Mouse (Mus musculus): ENCODE measurements around the gene Wwox. TPM values are rescaled to one million over a fixed set of nuclear protein-coding genes. Genes with fewer than 3 reads are reported as not detected.

Wwox gene
- polyA plus RNA-seq, 1 experiment from 2014 or later: 20.2 TPM

DNA sequence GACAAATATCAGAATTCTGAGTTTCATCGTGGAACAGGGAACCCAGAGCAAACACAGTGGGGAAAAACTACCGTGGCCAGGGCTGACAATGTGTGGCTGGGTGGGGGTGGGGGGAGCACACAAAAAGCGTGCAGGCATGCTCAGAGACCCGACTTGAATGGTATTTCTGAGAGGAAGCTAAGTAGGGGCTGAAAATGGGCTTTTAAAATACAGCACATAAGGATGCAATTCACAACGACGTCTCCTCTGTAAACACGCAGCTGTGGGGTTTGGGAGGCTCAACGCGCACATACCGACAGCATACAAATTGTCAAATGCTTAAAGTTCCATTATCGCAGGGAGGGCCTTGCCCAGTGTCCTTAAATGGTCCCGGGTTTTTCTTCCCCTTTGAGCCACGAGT is 783.1 kb downstream of the Wwox start:
- no peak overlapping the region for H3K4me2 ChIP-seq (replicated peaks; ENCODE audit: low read depth, low read length)
- no peak overlapping the region for H3K9ac ChIP-seq (replicated peaks; ENCODE audit: low read length)
- H3K27me3 ChIP-seq (ENCODE audit: insufficient read depth, low read length): no peaks in the 10 kb centered on the region
- no peak overlapping the region for H3K4me3 ChIP-seq (ENCODE audit: low read length)
- WGBS: 78% methylated on average over 13 of the region's 13 CpGs
- H3K36me3 ChIP-seq (ENCODE audit: insufficient read depth, low read length): no peaks in the 10 kb centered on the region
- no peak for ATAC-seq (ENCODE audit: low FRiP score, low TSS enrichment)
- H3K9me3 ChIP-seq (ENCODE audit: low read length): no peaks in the 10 kb centered on the region
- no peak overlapping the region for H3K27ac ChIP-seq (ENCODE audit: low read length)
- no peaks in the 10 kb centered on the region for H3K4me1 ChIP-seq (ENCODE audit: insufficient read depth, low read length)

GRCm38 (mm10) chr8:115226781-115227583 is 787.5 kb downstream of the Wwox start:
- H3K9me3 ChIP-seq (ENCODE audit: low read length): no peaks in the 10 kb centered on the region
- ATAC-seq (ENCODE audit: low FRiP score, low TSS enrichment): no peak
- WGBS: 72% methylated on average over 20 of the region's 20 CpGs
- no peaks in the 10 kb centered on the region for H3K36me3 ChIP-seq (ENCODE audit: insufficient read depth, low read length)
- H3K27ac ChIP-seq (ENCODE audit: low read length): no peak overlapping the region
- no peak overlapping the region for H3K4me2 ChIP-seq (replicated peaks; ENCODE audit: low read depth, low read length)
- H3K27me3 ChIP-seq (ENCODE audit: insufficient read depth, low read length): no peaks in the 10 kb centered on the region
- no peak overlapping the region for H3K4me3 ChIP-seq (ENCODE audit: low read length)
- no peaks in the 10 kb centered on the region for H3K4me1 ChIP-seq (ENCODE audit: insufficient read depth, low read length)
- no peak overlapping the region for H3K9ac ChIP-seq (replicated peaks; ENCODE audit: low read length)

- H3K36me3 ChIP-seq (ENCODE audit: insufficient read depth, low read length): no peaks in the 10 kb centered on the region
- peaks cover 4% of the 10 kb centered on the region for H3K4me1 ChIP-seq (ENCODE audit: insufficient read depth, low read length)
- H3K9me3 ChIP-seq (ENCODE audit: low read length): no peaks in the 10 kb centered on the region
- WGBS: 63% methylated on average over 11 of the region's 11 CpGs
- no peak for ATAC-seq (ENCODE audit: low FRiP score, low TSS enrichment)
- no peak overlapping the region for H3K27ac ChIP-seq (ENCODE audit: low read length)
- H3K4me2 ChIP-seq (replicated peaks; ENCODE audit: low read depth, low read length): no peak overlapping the region
- H3K9ac ChIP-seq (replicated peaks; ENCODE audit: low read length): no peak overlapping the region
- H3K27me3 ChIP-seq (ENCODE audit: insufficient read depth, low read length): no peaks in the 10 kb centered on the region
- H3K4me3 ChIP-seq (ENCODE audit: low read length): no peak overlapping the region
These were observed 789.4 kb downstream of the Wwox start for GRCm38 (mm10) chr8:115228903-115229302.

DNA sequence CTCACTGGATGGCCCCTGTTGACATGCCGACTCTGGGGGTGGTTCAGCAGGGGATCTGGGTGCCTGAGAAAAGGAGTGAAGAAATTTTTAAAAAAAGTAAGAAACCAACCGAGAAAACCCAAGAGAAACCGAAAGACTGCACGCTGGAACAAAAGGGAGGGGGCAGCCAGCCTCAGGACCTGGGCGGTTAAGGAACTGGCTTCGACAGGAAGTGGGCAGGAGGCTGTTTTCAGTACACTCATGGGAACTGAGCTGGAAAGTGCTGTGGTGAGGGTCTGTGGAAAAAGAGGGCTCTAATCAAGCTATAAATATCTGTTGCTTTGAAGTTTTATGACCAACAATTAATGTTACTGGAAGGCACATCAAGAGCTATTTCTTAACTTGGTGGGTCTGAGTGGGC is 794.6 kb downstream of the Wwox start:
- H3K36me3 ChIP-seq (ENCODE audit: insufficient read depth, low read length): no peaks in the 10 kb centered on the region
- no peaks in the 10 kb centered on the region for H3K9me3 ChIP-seq (ENCODE audit: low read length)
- H3K27me3 ChIP-seq (ENCODE audit: insufficient read depth, low read length): no peaks in the 10 kb centered on the region; the same call in none of the 2 replicates
- peak overlapping the region; percentile 38 for H3K4me2 ChIP-seq (replicated peaks; ENCODE audit: low read depth, low read length)
- peaks cover 9% of the 10 kb centered on the region for H3K4me1 ChIP-seq (ENCODE audit: insufficient read depth, low read length)
- H3K9ac ChIP-seq (replicated peaks; ENCODE audit: low read length): no peak overlapping the region
- no peak overlapping the region for H3K4me3 ChIP-seq (ENCODE audit: low read length)
- WGBS: 20% methylated on average over 6 of the region's 6 CpGs
- ATAC-seq (ENCODE audit: low FRiP score, low TSS enrichment): peak; percentile 77; the same call in 1 of the 2 replicates
- H3K27ac ChIP-seq (ENCODE audit: low read length): no peak overlapping the region

- ATAC-seq (ENCODE audit: low FRiP score, low TSS enrichment): no peak
- Histone ChIP-seq H3K36me3 (ENCODE audit: insufficient read depth, low read length) (no peaks in the 10 kb centered on the region), H3K27ac (ENCODE audit: low read length) (no peak overlapping the region), H3K9me3 (ENCODE audit: low read length) (no peaks in the 10 kb centered on the region), H3K4me1 (ENCODE audit: insufficient read depth, low read length) (peaks cover 9% of the 10 kb centered on the region), H3K9ac (replicated peaks; ENCODE audit: low read length) (no peak overlapping the region), H3K4me3 (ENCODE audit: low read length) (no peak overlapping the region), H3K4me2 (replicated peaks; ENCODE audit: low read depth, low read length) (no peak overlapping the region), H3K27me3 (ENCODE audit: insufficient read depth, low read length) (peaks cover 18% of the 10 kb centered on the region)
- WGBS: 72% methylated on average over 9 of the region's 9 CpGs
These were observed 798.1 kb downstream of the Wwox start for GRCm38 (mm10) chr8:115237596-115237995.

- ATAC-seq (ENCODE audit: low FRiP score, low TSS enrichment): peak; percentile 51; the same call in 1 of the 2 replicates
These were observed 804.1 kb downstream of the Wwox start for GRCm38 (mm10) chr8:115243465-115244027.

GRCm38 (mm10) chr8:115249688-115250366 is 810.4 kb downstream of the Wwox start:
- Histone ChIP-seq H3K4me3 (ENCODE audit: low read length) (peak overlapping the region; percentile 26), H3K4me1 (ENCODE audit: insufficient read depth, low read length) (peaks cover 13% of the 10 kb centered on the region), H3K9me3 (ENCODE audit: low read length) (peaks cover 5% of the 10 kb centered on the region; the same call in 1 of the 2 replicates), H3K27ac (ENCODE audit: low read length) (no peak overlapping the region), H3K27me3 (ENCODE audit: insufficient read depth, low read length) (peaks cover 18% of the 10 kb centered on the region), H3K4me2 (replicated peaks; ENCODE audit: low read depth, low read length) (peak overlapping the region; percentile 54), H3K9ac (replicated peaks; ENCODE audit: low read length) (no peak overlapping the region), H3K36me3 (ENCODE audit: insufficient read depth, low read length) (no peaks in the 10 kb centered on the region)
- 17% methylated on average over 22 of the region's 22 CpGs for WGBS
- ATAC-seq (ENCODE audit: low FRiP score, low TSS enrichment): no peak

More at GRCm38 (mm10) chr8:115243465-115244027, 804.1 kb downstream of the Wwox start:
- peaks cover 12% of the 10 kb centered on the region; the same call in 1 of the 2 replicates for H3K4me1 ChIP-seq (ENCODE audit: insufficient read depth, low read length)
- no peak overlapping the region for H3K4me2 ChIP-seq (replicated peaks; ENCODE audit: low read depth, low read length)
- no peaks in the 10 kb centered on the region for H3K36me3 ChIP-seq (ENCODE audit: insufficient read depth, low read length)
- no peak overlapping the region for H3K27ac ChIP-seq (ENCODE audit: low read length)
- peaks cover 32% of the 10 kb centered on the region for H3K27me3 ChIP-seq (ENCODE audit: insufficient read depth, low read length)
- H3K9me3 ChIP-seq (ENCODE audit: low read length): peaks cover 5% of the 10 kb centered on the region; the same call in 1 of the 2 replicates
- WGBS: 23% methylated on average over 9 of the region's 9 CpGs
- no peak overlapping the region for H3K9ac ChIP-seq (replicated peaks; ENCODE audit: low read length)
- H3K4me3 ChIP-seq (ENCODE audit: low read length): no peak overlapping the region

DNA sequence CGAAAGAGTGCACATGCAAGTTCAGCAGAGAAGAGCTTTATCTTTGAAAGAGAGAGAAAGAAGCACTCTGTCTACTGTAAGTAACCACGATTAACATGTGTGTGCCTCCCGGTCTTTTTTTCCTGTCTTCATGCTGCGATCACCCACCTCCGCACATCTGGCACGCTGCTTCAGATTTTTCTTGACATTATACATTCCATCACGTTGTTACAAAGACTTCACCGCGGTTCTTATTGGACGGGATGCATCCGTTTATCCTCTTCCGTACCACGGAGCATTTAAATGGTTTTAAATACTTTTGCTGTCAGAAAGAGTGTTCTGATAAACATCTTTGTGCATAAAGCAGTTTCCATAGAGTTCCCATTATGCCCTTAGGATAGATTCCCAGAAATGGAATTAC is 816.1 kb downstream of the Wwox start:
- Histone ChIP-seq H3K9me3 (ENCODE audit: low read length) (no peaks in the 10 kb centered on the region), H3K27ac (ENCODE audit: low read length) (no peak overlapping the region), H3K27me3 (ENCODE audit: insufficient read depth, low read length) (peaks cover 3% of the 10 kb centered on the region; the same call in 1 of the 2 replicates), H3K9ac (replicated peaks; ENCODE audit: low read length) (no peak overlapping the region), H3K4me3 (ENCODE audit: low read length) (no peak overlapping the region), H3K4me1 (ENCODE audit: insufficient read depth, low read length) (no peaks in the 10 kb centered on the region), H3K36me3 (ENCODE audit: insufficient read depth, low read length) (no peaks in the 10 kb centered on the region), H3K4me2 (replicated peaks; ENCODE audit: low read depth, low read length) (no peak overlapping the region)
- no peak for ATAC-seq (ENCODE audit: low FRiP score, low TSS enrichment)
- 77% methylated on average over 13 of the region's 13 CpGs for WGBS

GRCm38 (mm10) chr8:115257417-115257816 is 818.0 kb downstream of the Wwox start:
- WGBS: 89% methylated on average over 17 of the region's 17 CpGs
- Histone ChIP-seq H3K9ac (replicated peaks; ENCODE audit: low read length) (no peak overlapping the region), H3K4me3 (ENCODE audit: low read length) (no peak overlapping the region), H3K36me3 (ENCODE audit: insufficient read depth, low read length) (no peaks in the 10 kb centered on the region), H3K4me1 (ENCODE audit: insufficient read depth, low read length) (no peaks in the 10 kb centered on the region), H3K4me2 (replicated peaks; ENCODE audit: low read depth, low read length) (no peak overlapping the region), H3K9me3 (ENCODE audit: low read length) (no peaks in the 10 kb centered on the region), H3K27ac (ENCODE audit: low read length) (no peak overlapping the region), H3K27me3 (ENCODE audit: insufficient read depth, low read length) (no peaks in the 10 kb centered on the region)
- ATAC-seq (ENCODE audit: low FRiP score, low TSS enrichment): no peak

All from kidney, embryonic 16.5 days (tissue).